Mouse (Mus musculus): ENCODE results near the gene Thap8.

GRCm38 (mm10) chr7:30288046-30288445 is 8.2 kb downstream of the Thap8 start:
- TF ChIP-seq POLR2A (IDR thresholded peaks at IDR 0.05; ENCODE audit: insufficient read depth, low read depth, low read length) (no peak), CTCF (IDR thresholded peaks at IDR 0.05; ENCODE audit: insufficient read depth, low read depth, low read length) (no peak)
